Mouse (Mus musculus): ENCODE data around the gene Tcirg1.

The Tcirg1 gene

GRCm38 (mm10) chr19:3896208-3896607, 10.7 kb downstream of the Tcirg1 start:
- DNase-seq, result no peak

- no peak for DNase-seq
Observed at GRCm38 (mm10) chr19:3895171-3895631, 11.7 kb downstream of the Tcirg1 start.

GRCm38 (mm10) chr19:3894294-3894693, 12.6 kb downstream of the Tcirg1 start:
- DNase-seq, result no peak

GRCm38 (mm10) chr19:3893545-3894116, 13.3 kb downstream of the Tcirg1 start:
- no peak for DNase-seq

- peak; percentile 58 for DNase-seq
Observed at GRCm38 (mm10) chr19:3890181-3890580, 16.8 kb downstream of the Tcirg1 start.

GRCm38 (mm10) chr19:3889096-3889495, 17.8 kb downstream of the Tcirg1 start:
- no peak for DNase-seq

- no peak for DNase-seq
Observed at GRCm38 (mm10) chr19:3884325-3884990, 22.5 kb downstream of the Tcirg1 start.

GRCm38 (mm10) chr19:3882214-3882613, 24.7 kb downstream of the Tcirg1 start:
- no peak for DNase-seq

GRCm38 (mm10) chr19:3880054-3880848, 26.7 kb downstream of the Tcirg1 start:
- peak; percentile 43 for DNase-seq

GRCm38 (mm10) chr19:3875045-3875444, 31.9 kb downstream of the Tcirg1 start:
- DNase-seq, result no peak

- DNase-seq, result peak; percentile 79
Observed at GRCm38 (mm10) chr19:3872373-3872772, 34.6 kb downstream of the Tcirg1 start.

- DNase-seq, result no peak
Observed at GRCm38 (mm10) chr19:3871468-3871867, 35.5 kb downstream of the Tcirg1 start.

- no peak for DNase-seq
Observed at GRCm38 (mm10) chr19:3868290-3868689, 38.6 kb downstream of the Tcirg1 start.

GRCm38 (mm10) chr19:3864960-3865359, 42.0 kb downstream of the Tcirg1 start:
- no peak for DNase-seq

- DNase-seq, result no peak
Observed at GRCm38 (mm10) chr19:3862713-3863112, 44.2 kb downstream of the Tcirg1 start.

- DNase-seq, result no peak
Observed at GRCm38 (mm10) chr19:3857220-3857619, 49.7 kb downstream of the Tcirg1 start.

GRCm38 (mm10) chr19:3855601-3856000, 51.3 kb downstream of the Tcirg1 start:
- DNase-seq, result peak; percentile 52

GRCm38 (mm10) chr19:3855091-3855490, 51.8 kb downstream of the Tcirg1 start:
- peak; percentile 39 for DNase-seq

GRCm38 (mm10) chr19:3853891-3854290, 53.0 kb downstream of the Tcirg1 start:
- peak; percentile 48 for DNase-seq

GRCm38 (mm10) chr19:3853121-3853520, 53.8 kb downstream of the Tcirg1 start:
- DNase-seq, result no peak

GRCm38 (mm10) chr19:3851979-3852681, 54.8 kb downstream of the Tcirg1 start:
- DNase-seq, result peak; percentile 75

- DNase-seq, result peak; percentile 99
Observed at GRCm38 (mm10) chr19:3851502-3851962, 55.4 kb downstream of the Tcirg1 start, which contains the start of gene Chka. Chka (plus strand) TSS chr19:3851773.

Data from kidney, postnatal 10 days (tissue).